Mouse (Mus musculus) intestine, embryonic 16.5 days (tissue): Measurements from ENCODE around the gene Olfr350. TPM values are rescaled to one million over a fixed set of nuclear protein-coding genes. Genes with fewer than 3 reads are reported as not detected.

Source experiments
- ATAC-seq: fragments of 200-750 bp; cut with Nextera tagmentation; 2 replicates; pipeline ENCODE4 v1.8.0; 2017; ENCODE audit warnings: moderate TSS enrichment, moderate library complexity
- H3K27ac ChIP-seq: fragments of 300-500 bp; sonication (generic); 2 replicates; pipeline ENCODE4 v1.5.1; 2014; ENCODE audit warnings: mild to moderate bottlenecking, low read length
- H3K27me3 ChIP-seq: fragments of 300-500 bp; sonication (generic); replicated peaks from 2 replicates; pipeline ENCODE4 v1.6.1; 2014; ENCODE audit warnings: low read length, control low read depth, mixed read lengths; ENCODE audit not compliant: control insufficient read depth, insufficient read depth
- H3K36me3 ChIP-seq: fragments of 300-500 bp; sonication (generic); 2 replicates; pipeline ENCODE4 v1.6.1; 2014; ENCODE audit warnings: low read length, control low read depth; ENCODE audit not compliant: control insufficient read depth, insufficient read depth
- H3K4me1 ChIP-seq: fragments of 300-500 bp; sonication (generic); 2 replicates; pipeline ENCODE4 v1.6.1; 2014; ENCODE audit warnings: low read length, control low read depth, mixed read lengths; ENCODE audit not compliant: control insufficient read depth, insufficient read depth
- H3K4me2 ChIP-seq: fragments of 300-500 bp; sonication (generic); 2 replicates; pipeline ENCODE4 v1.6.1; 2014; ENCODE audit warnings: low read depth, low read length, control low read depth
- H3K4me3 ChIP-seq: fragments of 300-500 bp; sonication (generic); 2 replicates; pipeline ENCODE4 v1.5.1; 2014; ENCODE audit warnings: mild to moderate bottlenecking, low read length
- H3K9ac ChIP-seq: fragments of 300-500 bp; sonication (generic); 2 replicates; pipeline ENCODE4 v1.6.1; 2014; ENCODE audit warnings: low read depth, low read length
- H3K9me3 ChIP-seq: fragments of 300-500 bp; sonication (generic); 2 replicates; pipeline ENCODE4 v1.6.1; 2016; ENCODE audit warnings: low read length, control low read depth; ENCODE audit not compliant: control insufficient read depth
- WGBS: fragments of 180-500 bp; shearing (Covaris S2); extraction: QIAGEN DNeasy Blood & Tissue Kit; methylation state at CpG from one replicate; pipeline ENCODE4 v1.1.7; 2014; 5-methylcytosine and 5-hydroxymethylcytosine counted together
- polyA plus RNA-seq: library from polyadenylated mRNA; unstranded; fragments of >200 nt; fragmentation: Nextera tagmentation; extraction: Ambion mirVana; gene quantifications from 2 replicates; pipeline ENCODE4 v1.2.1, GENCODE M21; 2015

The Olfr350 gene
- polyA plus RNA-seq = not detected in 2 replicates

- Histone ChIP-seq H3K4me3 (no peak within 1 kb of the TSS), H3K27me3 (no peaks in the 10 kb centered on the region), H3K4me1 (no peaks in the 10 kb centered on the region), H3K9me3 (peaks cover 3% of the 10 kb centered on the region; the same call in 1 of the 2 replicates), H3K36me3 (no peaks in the 10 kb centered on the region), H3K27ac (no peak within 1 kb of the TSS), H3K9ac (no peak within 1 kb of the TSS), H3K4me2 (no peak within 1 kb of the TSS)
- 77% methylated on average over 1 of the region's 1 CpGs for WGBS
- no peak for ATAC-seq
Measured at GRCm38 (mm10) chr2:36846010-36846409, at the start of gene Olfr350. Olfr350 (plus strand) TSS chr2:36846310.

GRCm38 (mm10) chr2:36816932-36817331 lies 29.2 kb upstream of the Olfr350 start, which contains the start of gene Olfr3:
Olfr3 (minus strand) TSS chr2:36817032.
- whole genome bisulfite sequencing = 74% methylated on average over 1 of the region's 1 CpGs
- Histone ChIP-seq H3K9ac (no peak within 1 kb of the TSS), H3K27ac (no peak within 1 kb of the TSS), H3K36me3 (no peaks in the 10 kb centered on the region), H3K4me2 (no peak within 1 kb of the TSS), H3K4me3 (no peak within 1 kb of the TSS), H3K27me3 (no peaks in the 10 kb centered on the region), H3K9me3 (no peaks in the 10 kb centered on the region), H3K4me1 (no peaks in the 10 kb centered on the region)
- ATAC-seq = no peak

- Histone ChIP-seq H3K4me3 (no peak within 1 kb of the TSS), H3K4me2 (no peak within 1 kb of the TSS), H3K4me1 (no peaks in the 10 kb centered on the region), H3K9ac (no peak within 1 kb of the TSS), H3K27ac (no peak within 1 kb of the TSS), H3K9me3 (no peaks in the 10 kb centered on the region), H3K36me3 (no peaks in the 10 kb centered on the region), H3K27me3 (no peaks in the 10 kb centered on the region)
- 82% methylated on average over 1 of the region's 1 CpGs for WGBS
- no peak for ATAC-seq
Measured at GRCm38 (mm10) chr2:36862560-36862959, 16.4 kb downstream of the Olfr350 start, which contains the start of gene Olfr351. Olfr351 (minus strand) TSS chr2:36862660.

GRCm38 (mm10) chr2:36868160-36868559 lies 22.1 kb downstream of the Olfr350 start, which contains the start of gene Olfr352:
Olfr352 (plus strand) TSS chr2:36868460.
- no peak within 1 kb of the TSS for H3K9ac ChIP-seq
- no peak within 1 kb of the TSS for H3K4me2 ChIP-seq
- H3K27me3 ChIP-seq = no peaks in the 10 kb centered on the region
- H3K27ac ChIP-seq = no peak within 1 kb of the TSS
- no peaks in the 10 kb centered on the region for H3K36me3 ChIP-seq
- no peak for ATAC-seq
- H3K9me3 ChIP-seq = no peaks in the 10 kb centered on the region
- H3K4me3 ChIP-seq = no peak within 1 kb of the TSS
- no peaks in the 10 kb centered on the region for H3K4me1 ChIP-seq
- WGBS = 77% methylated on average over 1 of the region's 1 CpGs

GRCm38 (mm10) chr2:36892836-36893235 lies 46.7 kb downstream of the Olfr350 start, which contains the start of gene Olfr353:
Olfr353 (minus strand) TSS chr2:36892936.
- H3K27ac ChIP-seq = no peak within 1 kb of the TSS
- no peaks in the 10 kb centered on the region for H3K36me3 ChIP-seq
- no peaks in the 10 kb centered on the region for H3K4me1 ChIP-seq
- no peak within 1 kb of the TSS for H3K9ac ChIP-seq
- no peaks in the 10 kb centered on the region for H3K9me3 ChIP-seq
- ATAC-seq = no peak
- no peak within 1 kb of the TSS for H3K4me2 ChIP-seq
- no peaks in the 10 kb centered on the region for H3K27me3 ChIP-seq
- no peak within 1 kb of the TSS for H3K4me3 ChIP-seq

- H3K9me3 ChIP-seq = 0 out of 2 replicates have a peak, but pooled peaks cover 3% of the 10 kb centered on the region
- no peak for ATAC-seq
- H3K4me3 ChIP-seq = no peak overlapping the region
- H3K27ac ChIP-seq = no peak overlapping the region
- no peaks in the 10 kb centered on the region for H3K4me1 ChIP-seq
- no peaks in the 10 kb centered on the region for H3K27me3 ChIP-seq
- no peak overlapping the region for H3K9ac ChIP-seq
- no peaks in the 10 kb centered on the region for H3K36me3 ChIP-seq
- no peak overlapping the region for H3K4me2 ChIP-seq
Measured at GRCm38 (mm10) chr2:36897114-36897513, 51.0 kb downstream of the Olfr350 start.

Other genes starting within 250 kb of the Olfr350 start
- not detected in 2 replicates for gene Olfr345, start 206.3 kb upstream of the Olfr350 start, polyA plus RNA-seq
- not detected in 2 replicates for gene Olfr346, start 160.5 kb upstream of the Olfr350 start, polyA plus RNA-seq
- not detected in 2 replicates for gene Olfr347, start 114.4 kb upstream of the Olfr350 start, polyA plus RNA-seq
- not detected in 2 replicates for gene Olfr348, start 62.0 kb upstream of the Olfr350 start, polyA plus RNA-seq
- gene Olfr50, start 55.8 kb upstream of the Olfr350 start, polyA plus RNA-seq = not detected in 2 replicates
- not detected in 2 replicates for gene Olfr3, start 29.3 kb upstream of the Olfr350 start, polyA plus RNA-seq
- not detected in 2 replicates for gene Olfr351, start 16.4 kb downstream of the Olfr350 start, polyA plus RNA-seq
- gene Olfr352, start 22.1 kb downstream of the Olfr350 start, polyA plus RNA-seq = not detected in 2 replicates
- gene Olfr353, start 46.6 kb downstream of the Olfr350 start, polyA plus RNA-seq = not detected in 2 replicates
- gene Olfr354, start 59.4 kb downstream of the Olfr350 start, polyA plus RNA-seq = not detected in 2 replicates
- gene Olfr355, start 82.6 kb downstream of the Olfr350 start, polyA plus RNA-seq = not detected in 2 replicates
- not detected in 2 replicates for gene Olfr356, start 90.8 kb downstream of the Olfr350 start, polyA plus RNA-seq
- gene Olfr357, start 147.5 kb downstream of the Olfr350 start, polyA plus RNA-seq = not detected in 2 replicates
- not detected in 2 replicates for gene Olfr358, start 163.0 kb downstream of the Olfr350 start, polyA plus RNA-seq
- gene Olfr360, start 219.4 kb downstream of the Olfr350 start, polyA plus RNA-seq = not detected in 2 replicates
- gene Olfr361, start 243.0 kb downstream of the Olfr350 start, polyA plus RNA-seq = not detected in 2 replicates